In genomic region chr2:164439001-164439421, GRCm38 (mm10) we compare ENCODE assay signal across 11 mouse cellular contexts. TPM values are rescaled to one million over a fixed set of nuclear protein-coding genes. Genes with fewer than 3 reads are reported as not detected.
DNase-seq lines count a peak whose midpoint lies in the region; ATAC-seq and TF ChIP-seq lines count a peak whose summit lies in the region.
"Had no signal": no experiment of that assay in that cellular context is flagged by ENCODE, and none has a peak within 500 bp of the region (broad histone marks: within the 10 kb centered on the region; RNA-seq: fewer than 3 reads in every experiment).

No protein-coding gene starts in this region.

- no peak overlapping the region for H3K4me3 ChIP-seq in heart, embryonic 12.5 days
- H3K4me3 ChIP-seq in lung, postnatal 0 days (ENCODE audit: low read depth, low read length), result no peak overlapping the region
- H3K4me3 ChIP-seq in layer of hippocampus, adult 2 months, result peak overlapping the region; percentile 17; the same call in 1 of the 2 replicates
- H3K4me3 ChIP-seq in stomach, embryonic 16.5 days (replicated peaks; ENCODE audit: low read length), result no peak overlapping the region; the same call in 1 of the 2 replicates
- no peak overlapping the region for H3K4me3 ChIP-seq in midbrain, embryonic 13.5 days (replicated peaks)
- H3K4me3 ChIP-seq: hindbrain, embryonic 15.5 days had no signal

- no peaks in the 10 kb centered on the region for H3K9me3 ChIP-seq in heart, embryonic 12.5 days (replicated peaks)
- H3K9me3 ChIP-seq in lung, postnatal 0 days (ENCODE audit: low read length), result no peaks in the 10 kb centered on the region
- H3K9me3 ChIP-seq in stomach, embryonic 16.5 days (replicated peaks; ENCODE audit: control insufficient read depth, low read length), result no peaks in the 10 kb centered on the region
- no peaks in the 10 kb centered on the region for H3K9me3 ChIP-seq in midbrain, embryonic 13.5 days
- H3K9me3 ChIP-seq: G1E; hindbrain, embryonic 15.5 days had no signal

- no peak overlapping the region for H3K4me2 ChIP-seq in heart, embryonic 12.5 days
- peak overlapping the region; percentile 72; the same call in 1 of the 2 replicates for H3K4me2 ChIP-seq in lung, postnatal 0 days (replicated peaks; ENCODE audit: low read depth, low read length)
- H3K4me2 ChIP-seq in stomach, embryonic 16.5 days (ENCODE audit: low read depth, low read length), result peak overlapping the region; percentile 60
- H3K4me2 ChIP-seq in midbrain, embryonic 13.5 days (replicated peaks), result no peak overlapping the region
- H3K4me2 ChIP-seq: hindbrain, embryonic 15.5 days had no signal

- peaks cover 88% of the 10 kb centered on the region for H3K4me1 ChIP-seq in heart, embryonic 12.5 days (replicated peaks)
- peaks cover 34% of the 10 kb centered on the region for H3K4me1 ChIP-seq in lung, postnatal 0 days (ENCODE audit: insufficient read depth, low read depth, low read length)
- peaks cover 71% of the 10 kb centered on the region for H3K4me1 ChIP-seq in stomach, embryonic 16.5 days (ENCODE audit: control insufficient read depth, insufficient read depth, low read length)
- H3K4me1 ChIP-seq in midbrain, embryonic 13.5 days (replicated peaks), result peaks cover 25% of the 10 kb centered on the region

- WGBS in heart, embryonic 12.5 days, result 41% methylated on average over 3 of the region's 3 CpGs
- WGBS in lung, postnatal 0 days, result 34% methylated on average over 3 of the region's 3 CpGs
- 54% methylated on average over 3 of the region's 3 CpGs for WGBS in stomach, embryonic 16.5 days
- 74% methylated on average over 3 of the region's 3 CpGs for WGBS in midbrain, embryonic 13.5 days

- no peaks in the 10 kb centered on the region for H3K36me3 ChIP-seq in heart, embryonic 12.5 days
- no peaks in the 10 kb centered on the region for H3K36me3 ChIP-seq in lung, postnatal 0 days (ENCODE audit: insufficient read depth, low read length)
- no peaks in the 10 kb centered on the region for H3K36me3 ChIP-seq in stomach, embryonic 16.5 days (ENCODE audit: control insufficient read depth, insufficient read depth, low read length)
- H3K36me3 ChIP-seq in midbrain, embryonic 13.5 days, result no peaks in the 10 kb centered on the region
- H3K36me3 ChIP-seq: G1E; hindbrain, embryonic 15.5 days had no signal

- DNase-seq in heart, adult 18-20 months, result peak; percentile 50 to 63
- peak; percentile 78 for DNase-seq in lung, postnatal 0 days (ENCODE audit: low spot score)
- DNase-seq in lung, adult 18-20 months, result no peak
- DNase-seq in layer of hippocampus, adult 2 months (ENCODE audit: low spot score in 2 of 2), result peak; percentile 17 to 64
- no peak for DNase-seq in frontal cortex, postnatal 25 days (ENCODE audit: low spot score in 2 of 2)

- no peak overlapping the region for H3K27ac ChIP-seq in heart, embryonic 12.5 days (ENCODE audit: poor library complexity, severe bottlenecking)
- peak overlapping the region; percentile 17 for H3K27ac ChIP-seq in lung, postnatal 0 days (ENCODE audit: low read length)
- H3K27ac ChIP-seq in layer of hippocampus, adult 2 months, result peak overlapping the region; percentile 81
- H3K27ac ChIP-seq in stomach, embryonic 16.5 days (ENCODE audit: low read length), result peak overlapping the region; percentile 58
- no peak overlapping the region for H3K27ac ChIP-seq in midbrain, embryonic 13.5 days
- H3K27ac ChIP-seq: hindbrain, embryonic 15.5 days had no signal

- H3K9ac ChIP-seq in heart, embryonic 12.5 days, result no peak overlapping the region
- H3K9ac ChIP-seq in lung, postnatal 0 days (replicated peaks; ENCODE audit: low read depth), result no peak overlapping the region
- no peak overlapping the region for H3K9ac ChIP-seq in stomach, embryonic 16.5 days (ENCODE audit: low read length)
- no peak overlapping the region for H3K9ac ChIP-seq in midbrain, embryonic 13.5 days (replicated peaks)
- H3K9ac ChIP-seq: hindbrain, embryonic 15.5 days had no signal

- no peak for TF ChIP-seq EP300 in lung, postnatal 0 days (IDR thresholded peaks at IDR 0.05)

- no peak for ATAC-seq in heart, embryonic 12.5 days (ENCODE audit: insufficient number of reproducible peaks, low FRiP score)
- ATAC-seq in lung, postnatal 0 days, result no peak
- ATAC-seq in stomach, embryonic 16.5 days (ENCODE audit: insufficient read depth, low FRiP score), result no peak
- no peak for ATAC-seq in midbrain, embryonic 13.5 days
- ATAC-seq: forebrain, embryonic 14.5 days had no signal

- TF ChIP-seq CTCF in lung, postnatal 0 days (IDR thresholded peaks at IDR 0.05), result no peak
- TF ChIP-seq CTCF in layer of hippocampus, adult 2 months (conservative IDR thresholded peaks at IDR 0.05), result no peak

- H3K27me3 ChIP-seq in heart, embryonic 12.5 days (replicated peaks), result peaks cover 4% of the 10 kb centered on the region; the same call in 1 of the 2 replicates
- no peaks in the 10 kb centered on the region for H3K27me3 ChIP-seq in lung, postnatal 0 days (replicated peaks; ENCODE audit: insufficient read depth, low read length)
- no peaks in the 10 kb centered on the region for H3K27me3 ChIP-seq in stomach, embryonic 16.5 days (ENCODE audit: control insufficient read depth, insufficient read depth, low read length)
- H3K27me3 ChIP-seq in midbrain, embryonic 13.5 days, result peaks cover 26% of the 10 kb centered on the region

RNA-seq across cellular contexts. Expression of gene Sdc4, which starts 4.7 kb away (rescaled TPM):
- total RNA-seq in heart, adult 18-20 months (2021), result 10 to 100 TPM; 18.7 to 34.2 TPM
- 40.1 and 40.6 TPM in 2 replicates for polyA plus RNA-seq in heart, embryonic 12.5 days (2016; fragmentation: Nextera tagmentation; extraction: Ambion mirVana)
- 217 and 289 TPM in 2 replicates for polyA plus RNA-seq in lung, postnatal 0 days (2015; fragmentation: Nextera tagmentation; extraction: Ambion mirVana)
- total RNA-seq in layer of hippocampus, adult 2 months (2021), result 100 to 1,000 TPM; 122 to 137 TPM
- polyA plus RNA-seq in stomach, embryonic 16.5 days (2015; fragmentation: Nextera tagmentation; extraction: Ambion mirVana), result 150 and 173 TPM in 2 replicates
- polyA plus RNA-seq in midbrain, embryonic 13.5 days (2015; fragmentation: Nextera tagmentation; extraction: Ambion mirVana), result 6.5 and 7.3 TPM in 2 replicates
- polyA plus RNA-seq: G1E had no signal

RNA-seq across cellular contexts. Expression of gene Sys1, which starts 17.8 kb away (rescaled TPM):
- 10 to 100 TPM; 23.0 to 23.1 TPM for total RNA-seq in heart, adult 18-20 months (2021)
- 36.4 and 40.3 TPM in 2 replicates for polyA plus RNA-seq in heart, embryonic 12.5 days (2016; fragmentation: Nextera tagmentation; extraction: Ambion mirVana)
- 63.5 and 66.2 TPM in 2 replicates for polyA plus RNA-seq in lung, postnatal 0 days (2015; fragmentation: Nextera tagmentation; extraction: Ambion mirVana)
- total RNA-seq in layer of hippocampus, adult 2 months (2021), result 10 to 100 TPM; 40.8 to 41.0 TPM
- 48.1 and 49.4 TPM in 2 replicates for polyA plus RNA-seq in stomach, embryonic 16.5 days (2015; fragmentation: Nextera tagmentation; extraction: Ambion mirVana)
- 77.6 and 81.1 TPM in 2 replicates for polyA plus RNA-seq in midbrain, embryonic 13.5 days (2015; fragmentation: Nextera tagmentation; extraction: Ambion mirVana)

RNA-seq across cellular contexts. Expression of gene Gm20458, which starts 21.8 kb away (rescaled TPM):
- 10 to 100 TPM in 1 of 2 experiments, 1 to 10 TPM in 1; 3.7 to 11.1 TPM for total RNA-seq in heart, adult 18-20 months (2021)
- polyA plus RNA-seq in heart, embryonic 12.5 days (2016; fragmentation: Nextera tagmentation; extraction: Ambion mirVana), result 11.8 and 16.9 TPM in 2 replicates
- polyA plus RNA-seq in lung, postnatal 0 days (2015; fragmentation: Nextera tagmentation; extraction: Ambion mirVana), result 23.5 and 32.9 TPM in 2 replicates
- 1 to 10 TPM; 6.2 to 6.9 TPM for total RNA-seq in layer of hippocampus, adult 2 months (2021)
- 17.2 and 19.2 TPM in 2 replicates for polyA plus RNA-seq in stomach, embryonic 16.5 days (2015; fragmentation: Nextera tagmentation; extraction: Ambion mirVana)
- 4.5 and 5.2 TPM in 2 replicates for polyA plus RNA-seq in midbrain, embryonic 13.5 days (2015; fragmentation: Nextera tagmentation; extraction: Ambion mirVana)

RNA-seq across cellular contexts. Expression of gene Matn4, which starts 34.1 kb away (rescaled TPM):
- total RNA-seq in heart, adult 18-20 months (2021), result under 1 TPM; 0.36 to 0.45 TPM
- 6.2 and 6.4 TPM in 2 replicates for polyA plus RNA-seq in heart, embryonic 12.5 days (2016; fragmentation: Nextera tagmentation; extraction: Ambion mirVana)
- polyA plus RNA-seq in lung, postnatal 0 days (2015; fragmentation: Nextera tagmentation; extraction: Ambion mirVana), result 71.4 and 81.2 TPM in 2 replicates
- total RNA-seq in layer of hippocampus, adult 2 months (2021), result 10 to 100 TPM; 10.3 to 11.2 TPM
- 6.4 and 8.9 TPM in 2 replicates for polyA plus RNA-seq in stomach, embryonic 16.5 days (2015; fragmentation: Nextera tagmentation; extraction: Ambion mirVana)
- 0.26 and 0.39 TPM in 2 replicates for polyA plus RNA-seq in midbrain, embryonic 13.5 days (2015; fragmentation: Nextera tagmentation; extraction: Ambion mirVana)
- polyA plus RNA-seq: G1E had no signal

RNA-seq across cellular contexts. Expression of gene Trp53tg5, which starts 34.5 kb away (rescaled TPM):
- not detected for total RNA-seq in heart, adult 18-20 months (2021)
- polyA plus RNA-seq in heart, embryonic 12.5 days (2016; fragmentation: Nextera tagmentation; extraction: Ambion mirVana), result 0.19 TPM in 1 of 2 replicates, not detected in the other
- polyA plus RNA-seq in lung, postnatal 0 days (2015; fragmentation: Nextera tagmentation; extraction: Ambion mirVana), result not detected in 2 replicates
- total RNA-seq in layer of hippocampus, adult 2 months (2021), result not detected
- not detected in 2 replicates for polyA plus RNA-seq in stomach, embryonic 16.5 days (2015; fragmentation: Nextera tagmentation; extraction: Ambion mirVana)
- polyA plus RNA-seq in midbrain, embryonic 13.5 days (2015; fragmentation: Nextera tagmentation; extraction: Ambion mirVana), result not detected in 2 replicates
- total RNA-seq: G1E had no signal
- polyA plus RNA-seq: forebrain, embryonic 14.5 days; G1E; hindbrain, embryonic 15.5 days had no signal

Comparison
In these comparisons a context has a peak if more than half of its experiments do, and no peak if none do; other contexts are left out.
1. DNase-seq: peak in heart, adult 18-20 months (2 of 2), lung, postnatal 0 days (single experiment) and layer of hippocampus, adult 2 months (2 of 2); none in lung, adult 18-20 months (0 of 2) and frontal cortex, postnatal 25 days (0 of 2).
2. H3K27ac ChIP-seq: peak in lung, postnatal 0 days (single experiment), layer of hippocampus, adult 2 months (single experiment) and stomach, embryonic 16.5 days (single experiment); none in heart, embryonic 12.5 days (single experiment) and midbrain, embryonic 13.5 days (single experiment).
3. H3K4me2 ChIP-seq: peak in lung, postnatal 0 days (single experiment) and stomach, embryonic 16.5 days (single experiment); none in heart, embryonic 12.5 days (single experiment) and midbrain, embryonic 13.5 days (single experiment).